ENCODE assay signal across 9 mouse cellular contexts in genomic region chr13:24501179-24501905, GRCm38 (mm10).
DNase-seq lines count a peak whose midpoint lies in the region; ATAC-seq and TF ChIP-seq lines count a peak whose summit lies in the region.
"Had no signal": no experiment of that assay in that cellular context is flagged by ENCODE, and none has a peak within 500 bp of the region (broad histone marks: within the 10 kb centered on the region; RNA-seq: fewer than 3 reads in every experiment).

No protein-coding gene starts in this region.

- ATAC-seq in hindbrain, embryonic 12.5 days (ENCODE audit: low FRiP score) = peak; percentile 81
- ATAC-seq in hindbrain, postnatal 0 days = no peak
- ATAC-seq in neural tube, embryonic 13.5 days (ENCODE audit: low read depth) = peak; percentile 84

- peaks cover 10% of the 10 kb centered on the region for H3K4me1 ChIP-seq in hindbrain, embryonic 12.5 days
- no peaks in the 10 kb centered on the region for H3K4me1 ChIP-seq in hindbrain, postnatal 0 days (ENCODE audit: insufficient read depth, low read length)
- H3K4me1 ChIP-seq in bone marrow, adult 2 months (ENCODE audit: control insufficient read depth, insufficient read depth, low read length) = peaks cover 1% of the 10 kb centered on the region
- H3K4me1 ChIP-seq in neural tube, embryonic 13.5 days (replicated peaks) = peaks cover 10% of the 10 kb centered on the region

- no peaks in the 10 kb centered on the region for H3K27me3 ChIP-seq in hindbrain, embryonic 12.5 days
- no peaks in the 10 kb centered on the region for H3K27me3 ChIP-seq in hindbrain, postnatal 0 days (ENCODE audit: insufficient read depth, low read length)
- H3K27me3 ChIP-seq in neural tube, embryonic 13.5 days = no peaks in the 10 kb centered on the region

- no peaks in the 10 kb centered on the region for H3K9me3 ChIP-seq in hindbrain, embryonic 12.5 days (replicated peaks)
- H3K9me3 ChIP-seq in hindbrain, postnatal 0 days (ENCODE audit: low read length) = no peaks in the 10 kb centered on the region
- H3K9me3 ChIP-seq in neural tube, embryonic 13.5 days = no peaks in the 10 kb centered on the region

- H3K4me3 ChIP-seq in hindbrain, embryonic 12.5 days = no peak overlapping the region
- no peak overlapping the region for H3K4me3 ChIP-seq in hindbrain, postnatal 0 days (ENCODE audit: low read length)
- peak overlapping the region; percentile 31 for H3K4me3 ChIP-seq in bone marrow, adult 2 months (replicated peaks; ENCODE audit: control insufficient read depth, low read depth, low read length)
- no peak overlapping the region for H3K4me3 ChIP-seq in neural tube, embryonic 13.5 days

- TF ChIP-seq CTCF in hindbrain, postnatal 0 days (IDR thresholded peaks at IDR 0.05; ENCODE audit: low read depth) = no peak
- no peak for TF ChIP-seq CTCF in bone marrow, adult 2 months (IDR thresholded peaks at IDR 0.05; ENCODE audit: control insufficient read depth, insufficient read depth, low read length)

- no peaks in the 10 kb centered on the region for H3K36me3 ChIP-seq in hindbrain, embryonic 12.5 days
- no peaks in the 10 kb centered on the region for H3K36me3 ChIP-seq in hindbrain, postnatal 0 days (ENCODE audit: insufficient read depth, low read length)
- H3K36me3 ChIP-seq in neural tube, embryonic 13.5 days = no peaks in the 10 kb centered on the region

- H3K9ac ChIP-seq in hindbrain, embryonic 12.5 days = no peak overlapping the region
- no peak overlapping the region for H3K9ac ChIP-seq in hindbrain, postnatal 0 days (replicated peaks; ENCODE audit: low read length)
- no peak overlapping the region for H3K9ac ChIP-seq in neural tube, embryonic 13.5 days

- 62% methylated on average over 25 of the region's 25 CpGs for WGBS in hindbrain, embryonic 12.5 days
- WGBS in hindbrain, postnatal 0 days = 67% methylated on average over 25 of the region's 25 CpGs
- WGBS in bone marrow, adult 2 months = 3% methylated on average over 25 of the region's 25 CpGs
- 65% methylated on average over 25 of the region's 25 CpGs for WGBS in neural tube, embryonic 13.5 days

- H3K27ac ChIP-seq in hindbrain, embryonic 12.5 days = no peak overlapping the region
- H3K27ac ChIP-seq in hindbrain, postnatal 0 days = no peak overlapping the region
- H3K27ac ChIP-seq in bone marrow, adult 2 months (ENCODE audit: control insufficient read depth, insufficient read depth, low read depth, low read length, poor library complexity) = peak overlapping the region; percentile 40
- H3K27ac ChIP-seq in neural tube, embryonic 13.5 days (replicated peaks) = no peak overlapping the region

- H3K4me2 ChIP-seq in hindbrain, embryonic 12.5 days (replicated peaks) = no peak overlapping the region
- H3K4me2 ChIP-seq in hindbrain, postnatal 0 days (ENCODE audit: low read depth, low read length) = no peak overlapping the region
- no peak overlapping the region for H3K4me2 ChIP-seq in neural tube, embryonic 13.5 days

- no peak for DNase-seq in hindbrain, postnatal 0 days (ENCODE audit: low spot score)
- DNase-seq in kidney, postnatal 4 days = peak; percentile 11 to 27
- DNase-seq in cerebellum, adult 18-20 months = no peak
- DNase-seq in lung, postnatal 4 days = no peak
- no peak for DNase-seq in left cerebral cortex, adult 11 months (ENCODE audit: low spot score)
- DNase-seq: cerebellum, adult 8-10 months had no signal

- no peak for TF ChIP-seq POLR2A in bone marrow, adult 2 months (IDR thresholded peaks at IDR 0.05; ENCODE audit: borderline replicate concordance, control insufficient read depth, low read depth, low read length)

Comparison
In these comparisons a context has a peak if more than half of its experiments do, and no peak if none do; other contexts are left out.
1. DNase-seq: peak in kidney, postnatal 4 days (2 of 2); none in hindbrain, postnatal 0 days (single experiment), cerebellum, adult 18-20 months (0 of 2), lung, postnatal 4 days (0 of 2) and left cerebral cortex, adult 11 months (single experiment).